Mouse (Mus musculus) bone marrow, adult 2 months (tissue): Measurements from ENCODE around the gene Fgf22.

Experiments
- CTCF ChIP-seq: fragments of 200-500 bp; IDR thresholded peaks from 2 replicates; pipeline ENCODE4 v1.5.1; 2011; ENCODE audit warnings: low read length, control low read depth; ENCODE audit not compliant: control insufficient read depth, insufficient read depth
- POLR2A ChIP-seq: fragments of 200-500 bp; IDR thresholded peaks from 2 replicates; pipeline ENCODE4 v1.6.1; 2011; ENCODE audit warnings: low read depth, mild to moderate bottlenecking, control low read depth, low read length, borderline replicate concordance; ENCODE audit not compliant: control insufficient read depth

DNA sequence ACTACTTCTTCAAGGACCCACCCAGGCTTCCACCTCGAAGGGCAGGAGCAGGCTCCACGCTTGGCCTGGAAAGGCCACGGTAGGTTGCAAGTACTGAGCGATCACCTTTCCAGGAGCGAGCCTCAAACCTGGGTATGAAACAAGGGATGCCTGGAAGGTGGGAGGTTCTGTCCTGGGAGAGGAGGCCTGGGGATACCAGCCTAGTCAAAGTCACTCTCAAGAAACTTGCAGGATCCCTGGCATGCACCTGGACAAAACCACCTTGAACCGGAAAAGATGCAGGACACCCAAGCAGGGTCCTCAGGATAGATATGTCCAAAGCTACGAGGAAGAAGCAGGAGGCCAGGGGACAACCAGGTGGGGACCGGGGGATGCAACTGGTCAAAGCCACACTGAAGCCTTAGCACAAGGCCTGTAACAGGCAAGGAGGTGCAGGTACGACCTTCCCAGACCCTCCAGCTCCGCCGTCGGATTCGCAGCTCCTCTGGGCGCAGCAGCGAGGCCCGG lies 11.2 kb downstream of the Fgf22 start:
- TF ChIP-seq POLR2A (no peak), CTCF (no peak)
